Mouse (Mus musculus) myocyte (in vitro differentiated cells): Measurements from ENCODE around the gene Tiprl.

ENCODE experiments used
- MYOG ChIP-seq, 3 experiments: IDR thresholded peaks; one replicate each; pipeline ENCODE4 v1.6.1; 2011; ENCODE audit warnings: control low read depth in 2 of 3, low read depth in 2 of 3, mild to moderate bottlenecking in 2 of 3; ENCODE audit not compliant: insufficient read length in 2 of 3, control insufficient read depth in 1 of 3, insufficient read depth in 1 of 3
- POLR2AphosphoS2 ChIP-seq: IDR thresholded peaks from one replicate; pipeline ENCODE4 v1.6.1; 2011; ENCODE audit warnings: low read depth, control low read depth; ENCODE audit not compliant: insufficient read length
- USF1 ChIP-seq: IDR thresholded peaks from one replicate; pipeline ENCODE4 v1.6.1; 2011; ENCODE audit warnings: low read depth, mild to moderate bottlenecking, control low read depth, moderate library complexity

GRCm38 (mm10) chr1:165274946-165275345 is 38.1 kb upstream of the Tiprl start:
- TF ChIP-seq MYOG (IDR thresholded peaks at IDR 0.05; ENCODE audit: control insufficient read depth in 1 of 3, insufficient read depth in 1 of 3, insufficient read length in 2 of 3, low read depth in 2 of 3) = no peak
- TF ChIP-seq USF1 = no peak
- TF ChIP-seq POLR2AphosphoS2 = no peak
